Mouse (Mus musculus): ENCODE measurements around the gene Rerg.

The Rerg gene

DNA sequence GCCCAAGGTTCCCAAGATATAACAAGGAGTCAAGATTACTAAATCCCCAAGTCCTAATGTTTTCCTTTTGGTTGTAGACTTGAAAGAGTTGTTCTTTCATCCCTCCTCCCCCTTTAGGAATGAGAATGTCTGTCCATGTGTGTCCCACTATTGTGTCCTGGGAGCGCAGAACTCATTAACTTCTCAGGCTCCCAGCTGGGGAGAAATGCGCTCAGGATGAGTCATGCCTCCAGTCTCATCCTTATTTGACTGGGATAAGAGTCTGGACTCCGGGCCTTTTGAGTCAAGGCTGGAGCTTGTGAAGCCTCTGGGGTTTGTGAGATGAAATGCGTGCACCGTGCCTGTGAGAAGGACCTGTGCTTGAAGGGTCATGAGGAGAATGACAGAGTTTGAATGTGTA, 144.8 kb downstream of the Rerg start:
- DNase-seq (ENCODE audit: extremely low read depth, low read depth, low spot score): no peak

DNA sequence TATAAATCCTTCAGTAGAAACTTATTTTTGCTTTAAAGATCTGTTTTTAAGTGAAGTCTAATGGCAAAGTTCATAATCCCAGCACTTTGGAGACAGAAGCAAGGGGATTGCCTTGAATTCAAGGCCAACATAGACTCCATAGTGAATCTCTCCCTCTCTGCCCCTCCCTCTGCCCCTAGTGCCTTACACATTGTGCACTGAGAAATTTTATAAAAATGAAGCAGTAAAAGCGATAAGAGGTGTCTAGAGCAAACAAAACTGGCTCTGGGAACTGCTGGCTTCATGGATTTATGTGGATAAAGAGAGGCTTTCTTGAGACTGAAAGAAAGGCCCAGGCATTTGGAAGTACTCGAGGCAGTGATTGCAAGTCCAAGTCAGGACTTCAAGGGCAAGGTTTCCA, 145.8 kb downstream of the Rerg start:
- no peak for DNase-seq (ENCODE audit: extremely low read depth, low read depth, low spot score)

DNA sequence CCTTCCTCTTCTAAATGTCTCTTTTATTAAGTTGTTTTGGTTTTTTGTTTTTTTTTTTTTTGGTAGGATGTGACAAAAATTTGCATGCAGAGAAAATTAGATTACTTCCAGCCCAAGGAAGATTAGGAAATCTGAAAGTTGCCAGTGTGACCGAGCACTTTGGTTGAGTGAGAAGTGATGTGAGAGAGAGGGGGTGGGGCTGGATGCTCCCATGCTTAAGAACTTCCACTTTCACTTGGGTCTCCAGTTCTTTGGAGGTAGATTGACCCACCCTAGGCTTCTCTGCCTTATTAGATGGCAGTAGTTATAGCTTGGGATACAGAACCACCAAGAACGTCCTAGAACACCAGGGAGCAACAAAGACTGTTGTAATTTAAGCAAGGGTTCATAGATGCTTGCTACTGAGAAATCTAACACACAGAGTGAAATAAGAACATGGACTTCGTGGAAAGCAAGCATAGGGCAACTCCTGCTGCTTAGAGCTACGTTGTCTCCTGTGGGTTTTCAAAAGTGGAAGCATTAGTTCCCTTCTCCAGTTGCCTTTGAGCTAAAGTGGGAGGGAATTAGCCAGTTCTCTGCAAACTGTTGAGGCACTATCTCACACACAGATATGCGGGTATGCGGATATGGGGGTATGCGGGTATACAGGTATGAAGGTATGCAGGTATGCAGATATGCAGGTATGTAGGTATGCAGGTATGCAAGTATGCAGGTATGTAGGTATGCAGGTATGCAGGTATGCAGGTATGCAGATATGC, 152.9 kb downstream of the Rerg start:
- no peak for DNase-seq (ENCODE audit: extremely low read depth, low read depth, low spot score)

DNA sequence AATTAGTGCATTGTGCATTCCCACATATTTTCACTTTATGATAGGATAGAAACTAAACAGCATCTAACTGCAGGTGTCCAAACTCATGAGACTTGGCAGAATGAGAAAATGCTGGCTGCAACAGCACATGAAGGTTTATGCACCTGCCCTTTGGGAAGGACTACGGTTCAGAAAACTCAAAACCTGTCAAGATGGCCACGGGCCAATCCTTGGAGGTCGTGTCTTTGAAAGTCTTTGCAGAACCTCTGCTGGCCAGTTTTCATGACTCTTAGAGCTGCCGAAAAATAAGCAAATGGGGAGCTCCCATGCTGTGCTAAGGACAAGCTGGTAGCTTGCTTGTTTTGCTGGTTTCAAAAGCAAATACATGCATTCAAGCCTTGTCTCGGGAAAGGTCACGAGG, 156.0 kb downstream of the Rerg start:
- no peak for DNase-seq (ENCODE audit: extremely low read depth, low read depth, low spot score)

DNA sequence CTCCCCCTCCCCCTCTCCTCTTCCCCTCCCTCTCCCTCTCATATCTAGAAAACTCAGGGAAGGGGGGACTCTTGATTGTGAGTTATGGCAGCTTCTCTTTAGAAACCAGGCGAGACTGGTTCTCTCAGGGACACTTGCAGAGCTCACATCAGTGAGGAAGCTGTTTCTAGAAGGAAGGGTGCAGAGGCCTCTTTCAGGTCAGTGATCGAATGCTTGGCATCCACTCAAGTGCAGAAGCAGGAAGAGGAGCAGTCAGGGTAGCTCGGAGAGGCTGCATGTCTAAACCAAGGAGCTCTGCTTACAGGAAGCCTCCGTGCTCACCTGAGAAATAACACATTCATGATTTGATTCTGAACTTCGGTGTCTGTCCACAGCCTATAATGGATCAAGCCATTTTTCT, 159.1 kb downstream of the Rerg start:
- no peak for DNase-seq (ENCODE audit: extremely low read depth, low read depth, low spot score)

All from fat pad, adult 2 months (tissue).